Mouse (Mus musculus) kidney, embryonic 15.5 days (tissue): ENCODE measurements around the gene Cacng8. TPM values are rescaled to one million over a fixed set of nuclear protein-coding genes. Genes with fewer than 3 reads are reported as not detected.

Experiments
- ATAC-seq: fragments of 200-750 bp; cut with Nextera tagmentation; replicated peaks from 2 replicates; pipeline ENCODE4 v1.8.0; 2017; ENCODE audit warnings: moderate TSS enrichment; ENCODE audit not compliant: low FRiP score
- H3K27ac ChIP-seq: fragments of 300-500 bp; sonication (generic); 2 replicates; pipeline ENCODE4 v1.5.1; 2015; ENCODE audit warnings: mild to moderate bottlenecking, inconsistent platforms
- H3K27me3 ChIP-seq: fragments of 300-500 bp; sonication (generic); 2 replicates; pipeline ENCODE4 v1.6.1; 2015; ENCODE audit warnings: inconsistent platforms
- H3K36me3 ChIP-seq: fragments of 300-500 bp; sonication (generic); 2 replicates; pipeline ENCODE4 v1.6.1; 2015; ENCODE audit warnings: inconsistent platforms
- H3K4me1 ChIP-seq: fragments of 300-500 bp; sonication (generic); 2 replicates; pipeline ENCODE4 v1.6.1; 2015; ENCODE audit warnings: inconsistent platforms
- H3K4me2 ChIP-seq: fragments of 300-500 bp; sonication (generic); 2 replicates; pipeline ENCODE4 v1.6.1; 2015; ENCODE audit warnings: moderate library complexity, mild to moderate bottlenecking, inconsistent platforms
- H3K4me3 ChIP-seq: fragments of 300-500 bp; sonication (generic); replicated peaks from 2 replicates; pipeline ENCODE4 v1.5.1; 2015; ENCODE audit warnings: mild to moderate bottlenecking, inconsistent platforms
- H3K9ac ChIP-seq: fragments of 300-500 bp; sonication (generic); 2 replicates; pipeline ENCODE4 v1.6.1; 2015; ENCODE audit warnings: mild to moderate bottlenecking, inconsistent platforms
- H3K9me3 ChIP-seq: fragments of 300-500 bp; sonication (generic); replicated peaks from 2 replicates; pipeline ENCODE4 v1.6.1; 2016; ENCODE audit warnings: inconsistent platforms
- WGBS: fragments of 180-500 bp; shearing (Covaris S2); methylation state at CpG from one replicate; pipeline ENCODE4 v1.1.7; 2015; ENCODE audit warnings: mixed read lengths; 5-methylcytosine and 5-hydroxymethylcytosine counted together
- microRNA-seq: library from miRNA; unstranded; fragments of <30 nt; microRNA quantifications from one replicate; pipeline ENCODE4, GENCODE M21; 2016
- polyA plus RNA-seq: library from polyadenylated mRNA; unstranded; fragments of >200 nt; fragmentation: Nextera tagmentation; extraction: Ambion mirVana; gene quantifications from 2 replicates; pipeline ENCODE4 v1.2.1, GENCODE M21; 2015

Gene Cacng8
- polyA plus RNA-seq, 1 experiment from 2014 or later: 1.9 TPM

GRCm38 (mm10) chr7:3463306-3463705, 72.8 kb downstream of the Cacng8 start:
- Histone ChIP-seq H3K4me3 (no peak overlapping the region), H3K9ac (no peak overlapping the region), H3K4me2 (no peak overlapping the region), H3K9me3 (no peaks in the 10 kb centered on the region), H3K27ac (no peak overlapping the region), H3K36me3 (no peaks in the 10 kb centered on the region), H3K27me3 (no peaks in the 10 kb centered on the region), H3K4me1 (no peaks in the 10 kb centered on the region)
- WGBS: 81% methylated on average over 4 of the region's 4 CpGs
- ATAC-seq: no peak

Small RNA genes lying within 50 kb of the gene (microRNA-seq; reads per million reads assigned to microRNA genes)
- 3.0 reads per million, percentile 14 among the genes with 10 or more reads in this experiment for gene Gm23450

Other genes starting within 250 kb of the Cacng8 start
- gene AU018091, start 221.5 kb upstream of the Cacng8 start, polyA plus RNA-seq: not detected in 2 replicates
- gene Nlrp12, start 140.9 kb upstream of the Cacng8 start, polyA plus RNA-seq: 0.03 TPM in 2 replicates
- gene Myadm, start 101.6 kb upstream of the Cacng8 start, polyA plus RNA-seq: 78.3 and 93.8 TPM in 2 replicates
- 0.06 and 0.27 TPM in 2 replicates for gene Prkcg, start 101.5 kb upstream of the Cacng8 start, polyA plus RNA-seq
- gene Cacng7, start 57.7 kb upstream of the Cacng8 start, polyA plus RNA-seq: 0.90 and 1.00 TPM in 2 replicates
- 0.62 and 1.5 TPM in 2 replicates for gene Cacng6, start 33.5 kb downstream of the Cacng8 start, polyA plus RNA-seq
- 0.12 and 0.17 TPM in 2 replicates for gene Tarm1, start 111.9 kb downstream of the Cacng8 start, polyA plus RNA-seq
- 0.59 TPM in 1 of 2 replicates, not detected in the other for gene Oscar, start 225.5 kb downstream of the Cacng8 start, polyA plus RNA-seq
- gene Ndufa3, start 226.7 kb downstream of the Cacng8 start, polyA plus RNA-seq: 500 and 505 TPM in 2 replicates
- gene Tfpt, start 239.2 kb downstream of the Cacng8 start, polyA plus RNA-seq: 22.6 and 23.9 TPM in 2 replicates
- 110 and 116 TPM in 2 replicates for gene Prpf31, start 239.3 kb downstream of the Cacng8 start, polyA plus RNA-seq